Mouse (Mus musculus) embryo, embryonic 9.5 days (tissue): ENCODE measurements at regions not wholly inside any gene's neighbourhood (a gene's known extent, or its start where the extent isn't known, plus 50 kb on each side); places are given as distances from the start of the nearest gene placed in this dataset.

Source experiments
- DNase-seq: peaks from one replicate; pipeline ENCODE4 v3.0.0-alpha.2; 2017; ENCODE audit errors: extremely low spot score

DNA sequence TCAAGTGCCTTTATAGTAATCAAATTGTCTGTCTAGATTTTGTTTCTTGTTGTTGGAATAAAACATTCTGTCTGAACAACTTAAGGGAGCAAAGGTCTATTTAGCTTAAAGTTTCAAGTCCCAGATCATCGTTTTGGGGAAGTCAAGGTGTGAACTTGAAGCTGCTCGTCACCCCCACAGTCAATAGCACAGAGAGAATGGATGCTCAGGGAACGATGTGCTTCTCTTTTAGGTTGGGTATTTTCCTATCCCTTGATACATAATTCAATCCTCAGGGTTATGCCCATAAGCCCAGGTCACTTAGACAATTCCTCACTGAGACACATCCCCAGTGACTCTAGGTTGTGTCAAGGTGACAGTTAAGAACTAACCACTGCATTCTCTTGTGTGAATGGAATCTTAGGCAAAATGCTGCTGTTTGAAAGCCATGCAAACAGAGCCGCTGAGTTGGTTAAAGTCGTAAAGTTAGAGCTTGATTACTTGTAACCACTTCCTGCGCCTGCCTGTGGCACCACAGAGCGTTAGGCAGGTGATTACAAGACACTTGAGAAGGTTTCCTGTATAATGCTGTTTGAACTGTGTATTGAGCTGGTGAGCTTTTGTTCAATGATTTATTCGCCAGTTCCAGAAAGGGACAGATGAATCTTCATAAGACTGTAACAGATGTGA, 170.2 kb downstream of the Btg1 start:
- no peak for DNase-seq

DNA sequence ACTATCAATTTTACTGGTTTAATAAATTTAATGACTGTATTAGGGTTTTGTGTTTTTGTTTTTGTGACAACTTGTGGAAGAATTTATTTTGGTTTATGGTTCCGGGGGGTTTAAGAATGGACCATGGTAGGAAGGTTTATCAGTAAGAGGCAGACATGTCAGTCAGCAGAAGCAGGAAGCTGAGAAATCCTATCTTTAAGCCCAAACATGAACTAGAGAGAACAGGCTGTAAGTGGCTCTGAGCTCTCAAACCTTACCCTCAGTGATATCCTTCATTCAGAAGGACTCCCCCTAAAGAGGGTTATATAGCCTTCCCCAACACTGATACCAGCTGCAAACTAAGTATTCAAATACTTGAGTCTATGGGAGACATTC, 170.8 kb downstream of the Btg1 start:
- DNase-seq: no peak

DNA sequence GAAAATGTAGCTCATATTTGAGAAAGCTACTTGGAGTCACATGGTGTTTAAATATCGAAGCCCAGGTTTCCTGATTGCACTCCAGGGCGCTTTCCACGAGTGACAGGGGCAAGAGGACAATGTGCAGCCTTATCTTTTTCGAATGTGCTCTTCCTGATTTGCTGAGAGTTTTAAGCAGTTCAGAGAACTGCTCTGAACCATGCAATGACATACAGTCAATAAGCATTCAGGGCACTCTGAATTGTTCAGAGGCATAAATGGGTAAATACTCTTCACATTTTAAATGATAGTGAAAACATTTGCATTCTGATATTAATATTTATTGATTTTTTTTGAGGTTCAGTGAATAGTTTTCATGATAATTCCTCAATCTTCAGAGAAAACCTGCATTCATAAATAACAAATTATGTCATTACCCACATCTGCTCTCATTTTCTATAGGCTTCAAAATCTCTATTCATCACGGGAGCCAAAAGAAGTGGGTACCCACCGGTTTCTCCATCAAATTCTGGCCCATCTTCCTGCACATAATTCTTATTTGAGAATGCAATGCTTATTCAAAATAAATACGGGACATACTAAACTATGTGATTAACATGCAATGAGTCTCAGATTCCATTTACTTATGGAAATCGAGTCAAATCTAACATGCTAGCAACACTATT, 171.7 kb downstream of the Btg1 start:
- no peak for DNase-seq

DNA sequence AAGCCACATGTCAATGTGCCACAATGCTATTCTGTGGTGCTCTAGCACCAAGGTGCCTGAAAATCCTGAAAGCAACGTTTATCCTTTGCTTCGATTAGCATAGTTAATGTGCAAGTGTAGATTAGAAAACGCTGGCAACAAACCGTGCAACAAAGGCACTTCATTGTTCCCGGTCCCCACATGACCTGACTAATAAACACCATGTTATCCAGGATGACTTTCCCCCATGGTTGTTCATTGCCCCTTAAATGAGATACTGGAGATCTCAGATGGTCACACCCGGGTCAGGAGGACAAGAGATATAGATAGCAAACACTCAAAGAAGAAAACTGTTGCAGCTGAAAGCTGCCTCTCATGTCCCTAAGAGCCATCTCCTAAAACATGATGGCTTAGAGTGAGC, 180.3 kb downstream of the Btg1 start:
- no peak for DNase-seq

GRCm38 (mm10) chr10:96800801-96801200, 184.0 kb downstream of the Btg1 start:
- DNase-seq: no peak

DNA sequence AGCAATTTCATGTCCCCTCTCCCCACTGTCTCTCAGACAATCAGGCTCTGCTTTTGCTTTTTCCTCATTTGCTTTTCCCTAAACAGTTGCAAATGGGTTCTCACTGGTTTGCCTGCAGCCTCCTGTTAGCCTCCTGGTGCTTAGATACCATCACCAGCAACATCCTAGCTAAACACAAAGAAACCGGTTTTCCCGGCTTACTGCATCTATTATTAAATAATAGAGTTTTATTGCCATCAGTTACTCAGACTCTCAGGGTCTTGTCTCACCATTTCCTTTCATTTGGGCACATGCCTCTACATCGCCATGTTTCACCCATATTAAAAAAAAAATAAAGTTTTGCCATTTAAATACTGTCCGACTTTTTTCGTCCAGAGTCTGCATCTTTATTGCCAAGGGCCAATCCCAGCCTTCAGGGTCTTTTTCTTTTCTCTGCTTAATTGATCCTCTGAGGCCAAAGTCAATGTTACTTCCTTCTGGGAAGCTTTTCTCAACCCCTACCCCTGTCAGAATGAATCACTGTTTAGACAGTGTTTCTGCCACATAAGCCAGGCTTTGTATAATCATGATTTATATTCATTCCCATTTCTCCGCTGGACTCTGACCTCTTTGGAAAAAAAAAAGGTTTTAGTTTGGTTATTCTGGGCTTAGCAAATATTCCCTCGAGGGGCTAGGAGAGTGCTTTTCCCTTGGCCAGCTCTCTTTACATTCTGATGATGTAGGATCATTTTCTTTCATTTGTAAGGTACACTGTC, 187.4 kb downstream of the Btg1 start:
- no peak for DNase-seq

- no peak for DNase-seq
Measured at GRCm38 (mm10) chr10:96806579-96806978, 189.8 kb downstream of the Btg1 start.

DNA sequence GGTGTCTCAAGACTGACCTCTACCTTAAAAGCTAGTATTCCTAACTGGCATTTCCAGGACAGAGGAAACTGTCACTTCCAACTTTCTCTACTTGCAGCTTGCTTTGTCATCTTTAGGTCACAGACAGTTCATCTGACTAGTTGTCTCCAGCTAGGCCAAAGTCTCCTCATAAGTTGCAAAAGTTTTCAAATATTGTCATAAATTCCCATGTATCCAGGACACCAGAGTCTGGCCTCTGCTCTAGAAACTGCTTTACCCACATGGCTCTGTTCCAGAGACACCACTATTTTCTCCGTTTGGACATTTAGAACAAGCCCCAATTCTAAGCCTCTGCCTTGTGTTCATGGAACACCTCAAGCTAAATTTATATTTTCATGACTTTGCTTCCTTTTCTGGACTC, 205.0 kb downstream of the Btg1 start:
- DNase-seq: no peak

DNA sequence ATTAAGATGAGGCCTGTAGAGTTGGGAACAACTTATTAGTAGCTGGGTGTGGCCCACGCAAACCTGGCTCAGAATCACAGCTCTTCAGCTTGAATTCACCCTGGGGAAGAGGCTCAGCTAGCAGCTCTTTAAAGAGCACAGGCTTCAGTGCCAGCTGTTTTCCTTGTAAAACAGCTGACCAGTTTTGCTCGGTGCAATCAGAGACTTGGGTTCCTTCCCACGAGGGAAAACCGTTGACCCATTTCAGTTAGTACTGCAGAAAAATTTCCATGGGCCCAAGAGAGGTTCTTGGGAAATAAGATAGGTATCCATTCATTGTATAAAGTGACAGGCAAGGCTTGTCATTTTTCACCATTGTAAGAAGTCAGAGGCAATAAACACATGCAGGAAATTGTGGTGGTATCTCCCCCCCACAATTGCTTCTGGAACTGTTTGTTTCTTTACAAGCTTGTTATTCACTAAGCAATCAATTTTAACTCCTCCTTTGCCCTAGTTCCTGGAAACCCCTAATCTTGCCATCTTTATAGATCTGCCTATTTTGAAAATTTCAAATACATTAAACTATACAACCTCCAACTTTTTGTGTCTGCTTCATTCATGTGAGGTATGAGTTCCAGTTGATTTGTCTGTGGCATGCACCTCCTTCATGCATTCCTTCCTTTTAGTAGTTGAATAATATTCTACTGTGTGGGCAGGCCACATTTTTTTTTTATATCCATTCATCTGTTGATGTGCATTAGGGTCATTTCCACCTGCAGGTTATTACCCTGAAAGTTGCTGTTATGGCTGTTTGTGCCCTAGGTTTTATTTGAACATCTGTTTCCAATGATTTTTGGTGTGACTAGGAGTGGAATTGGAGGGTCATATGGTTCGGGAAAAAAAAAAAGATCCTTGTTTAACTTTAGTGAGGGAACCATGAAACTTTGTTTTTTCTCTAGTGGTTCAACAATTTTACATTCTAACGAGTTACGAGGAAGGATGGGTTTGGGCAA, 205.8 kb downstream of the Btg1 start:
- no peak for DNase-seq

GRCm38 (mm10) chr10:96826234-96826788, 209.5 kb downstream of the Btg1 start:
- DNase-seq: peak; percentile 15

DNA sequence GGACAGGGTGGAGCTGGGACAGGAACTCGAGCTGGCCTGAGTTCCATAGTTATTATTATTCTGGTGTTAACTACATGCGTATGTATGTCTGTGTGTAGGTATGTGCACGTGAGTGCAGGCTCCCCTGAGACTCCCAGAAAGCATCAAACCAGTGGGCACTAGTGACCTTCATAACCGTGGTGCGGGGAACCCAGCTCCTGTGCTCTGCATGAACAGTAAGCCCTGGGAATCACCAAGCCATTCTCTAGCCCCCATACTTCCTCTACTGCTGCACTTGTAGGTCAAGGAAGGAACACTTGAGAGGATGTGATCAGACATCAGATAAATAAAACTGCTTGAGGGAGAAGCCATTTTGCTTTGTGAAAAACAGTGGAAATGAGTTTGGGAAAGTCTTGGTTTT, 211.2 kb downstream of the Btg1 start:
- no peak for DNase-seq

DNA sequence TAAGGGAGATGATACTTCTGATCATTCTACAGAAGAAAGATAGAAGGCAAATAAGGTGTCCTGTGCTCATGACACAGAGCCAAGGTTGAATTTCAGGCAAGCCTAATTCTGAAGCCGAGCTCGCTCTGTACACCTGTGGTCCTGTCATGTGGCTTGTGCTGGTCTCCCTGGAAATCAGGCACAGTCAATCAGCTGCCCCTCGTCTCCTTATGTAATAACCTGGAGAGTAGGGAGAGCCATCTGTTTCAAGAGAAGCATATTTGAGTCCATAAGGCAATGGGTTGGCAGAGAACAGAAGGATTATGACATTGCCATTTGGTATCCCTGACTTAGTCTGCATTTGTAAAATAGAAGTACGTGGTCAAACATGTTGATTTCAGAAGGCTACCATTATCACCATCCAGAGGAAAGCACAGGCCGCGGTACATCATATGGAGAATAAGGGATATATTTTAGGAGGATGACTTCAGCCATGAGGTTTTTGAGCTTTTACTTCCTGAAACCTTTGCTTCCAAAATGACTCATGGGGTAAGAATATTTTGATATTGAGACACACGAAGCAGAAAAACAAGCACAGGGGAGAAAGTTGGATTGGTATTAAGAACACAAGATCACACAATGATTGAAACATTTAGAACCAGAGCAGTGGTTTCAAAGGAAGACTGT, 211.9 kb downstream of the Btg1 start:
- no peak for DNase-seq

GRCm38 (mm10) chr10:96831071-96831470, 214.3 kb downstream of the Btg1 start:
- DNase-seq: no peak

DNA sequence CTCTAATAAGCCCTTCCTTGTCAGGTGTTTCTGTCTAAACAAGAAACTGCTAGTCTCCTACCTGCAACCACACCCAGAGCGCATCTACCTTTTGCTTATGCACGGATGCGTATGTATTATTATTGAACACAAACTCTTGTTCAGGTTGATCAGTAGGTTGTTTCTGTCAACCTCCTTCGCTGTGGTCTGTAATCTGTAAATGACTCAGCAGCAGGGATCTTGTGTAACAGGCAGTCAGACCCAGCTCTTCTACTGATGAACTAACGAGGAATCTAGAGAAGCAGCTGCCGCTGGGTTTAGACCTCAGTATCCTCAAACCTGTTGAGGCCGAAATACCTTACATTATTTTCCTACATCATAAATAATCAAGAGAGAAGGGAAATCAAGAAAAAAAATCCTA, 220.4 kb downstream of the Btg1 start:
- no peak for DNase-seq

DNA sequence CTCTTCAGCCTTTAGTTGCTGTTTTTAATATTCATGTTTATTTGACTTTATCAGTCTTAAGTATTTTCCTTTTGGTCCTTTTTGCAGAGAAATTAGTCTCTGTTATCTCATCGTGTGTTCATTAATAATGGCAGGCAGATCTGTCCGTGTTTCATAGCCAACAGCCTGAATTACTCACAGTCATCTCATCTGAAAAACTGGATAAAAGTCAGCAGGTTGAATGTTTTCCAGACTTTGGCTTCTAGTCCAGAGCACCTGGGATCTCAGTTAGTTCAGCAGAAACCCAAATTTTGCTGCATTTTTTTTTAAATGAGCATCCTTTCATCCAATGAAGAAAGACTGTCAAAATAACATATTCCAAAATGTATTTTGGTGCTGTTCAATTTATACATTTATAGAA, 224.3 kb downstream of the Btg1 start:
- no peak for DNase-seq

DNA sequence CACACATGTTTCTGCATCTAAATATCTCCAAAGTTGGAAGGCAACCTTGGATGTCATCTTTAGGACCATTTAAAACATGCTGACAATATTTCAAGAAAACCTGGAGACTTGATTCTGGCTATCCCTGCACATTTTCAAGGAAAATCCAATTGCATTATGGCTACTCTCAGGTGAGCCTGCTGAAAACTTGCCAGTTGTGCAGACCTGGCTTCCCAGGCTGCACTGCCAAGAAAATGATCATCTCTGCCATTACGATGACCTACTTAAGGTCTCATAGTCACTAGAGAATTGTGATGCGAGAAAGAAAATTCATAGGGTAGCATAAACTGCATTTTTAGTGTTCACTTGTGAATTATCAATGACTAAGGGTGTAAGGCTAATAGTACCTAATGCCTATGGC, 225.2 kb downstream of the Btg1 start:
- no peak for DNase-seq

DNA sequence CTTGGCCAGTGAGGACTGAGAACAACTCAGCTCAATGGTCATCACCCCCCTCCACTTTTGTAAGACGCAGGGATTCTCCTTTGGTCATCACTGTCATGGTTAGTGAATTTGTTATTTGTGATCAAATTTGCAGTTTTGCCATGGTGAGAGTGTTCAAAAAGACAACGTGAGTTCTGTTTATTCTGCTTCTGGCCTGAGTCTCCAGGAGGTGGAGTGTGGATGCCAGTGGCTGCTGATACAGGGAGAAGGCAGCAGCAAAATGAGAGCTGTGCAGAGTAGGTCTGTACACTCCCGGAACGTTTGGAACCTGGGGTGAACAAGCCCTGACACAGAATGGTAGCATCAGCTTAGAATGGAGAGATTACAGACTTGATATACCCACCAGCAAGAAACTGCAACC, 229.1 kb downstream of the Btg1 start:
- no peak for DNase-seq

DNA sequence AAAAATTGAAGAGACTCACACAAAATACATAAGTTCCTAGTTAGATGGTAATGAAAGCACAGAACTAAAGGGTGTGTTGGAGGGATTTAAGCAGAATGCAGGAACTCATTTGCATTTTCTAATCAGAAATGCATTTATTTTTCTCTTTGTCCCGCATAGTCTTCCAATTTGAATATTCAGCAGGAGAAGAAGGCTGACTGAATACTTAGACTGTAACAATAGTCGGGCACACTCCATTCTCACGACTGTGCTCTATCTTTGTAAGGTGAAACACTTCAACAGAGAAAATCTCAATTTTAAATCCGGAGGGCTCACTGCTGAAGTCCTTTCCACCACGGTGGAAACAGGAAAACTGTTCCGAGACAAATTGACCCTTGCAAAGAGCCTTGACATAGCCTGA, 230.2 kb downstream of the Btg1 start:
- DNase-seq: no peak

GRCm38 (mm10) chr10:96847433-96848165, 230.8 kb downstream of the Btg1 start:
- DNase-seq: no peak

DNA sequence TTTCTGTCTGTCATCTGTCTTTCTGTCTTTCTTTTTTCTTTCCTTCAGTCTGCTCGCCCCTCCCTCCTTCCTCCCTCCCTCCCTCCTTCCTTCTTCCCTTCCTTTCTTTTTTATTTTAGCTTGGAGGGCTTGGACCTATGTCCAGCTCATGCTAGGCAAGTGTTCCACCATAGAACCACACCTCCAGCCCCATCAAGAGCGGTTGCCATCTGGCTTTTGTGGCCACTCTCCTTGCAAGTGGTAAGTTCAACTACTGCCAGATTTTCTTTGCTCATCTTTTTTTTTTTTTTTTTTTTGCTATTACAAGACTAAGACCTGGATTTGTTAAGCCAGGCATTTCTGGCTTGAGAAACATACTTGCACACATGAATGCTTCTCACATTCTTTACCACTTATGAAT, 231.7 kb downstream of the Btg1 start:
- DNase-seq: no peak
